Mouse (Mus musculus): Measurements from ENCODE around the gene Plpp3. TPM values are rescaled to one million over a fixed set of nuclear protein-coding genes. Genes with fewer than 3 reads are reported as not detected.
A peak's percentile ranks its signal among the peaks of the same experiment; 100 is the strongest.

The Plpp3 gene
- polyA plus RNA-seq, 1 experiment from 2014 or later = 107 TPM

GRCm38 (mm10) chr4:105187873-105188272, 30.7 kb downstream of the Plpp3 start:
- Histone ChIP-seq H3K27me3 (replicated peaks; ENCODE audit: control insufficient read depth, insufficient read depth, low read length) (no peaks in the 10 kb centered on the region), H3K9me3 (ENCODE audit: control insufficient read depth, low read length) (no peaks in the 10 kb centered on the region), H3K9ac (ENCODE audit: low read depth, low read length) (no peak overlapping the region), H3K4me2 (ENCODE audit: low read depth, low read length) (no peak overlapping the region), H3K4me3 (ENCODE audit: low read depth, low read length) (no peak overlapping the region), H3K4me1 (ENCODE audit: control insufficient read depth, insufficient read depth, low read length) (peaks cover 48% of the 10 kb centered on the region), H3K36me3 (ENCODE audit: control insufficient read depth, insufficient read depth, low read length) (peaks cover 16% of the 10 kb centered on the region), H3K27ac (replicated peaks; ENCODE audit: low read depth, low read length) (no peak overlapping the region)
- DNase-seq (ENCODE audit: low spot score) (no peak), ATAC-seq (ENCODE audit: low read depth) (no peak)
- 83% methylated on average over 7 of the region's 7 CpGs for WGBS

DNA sequence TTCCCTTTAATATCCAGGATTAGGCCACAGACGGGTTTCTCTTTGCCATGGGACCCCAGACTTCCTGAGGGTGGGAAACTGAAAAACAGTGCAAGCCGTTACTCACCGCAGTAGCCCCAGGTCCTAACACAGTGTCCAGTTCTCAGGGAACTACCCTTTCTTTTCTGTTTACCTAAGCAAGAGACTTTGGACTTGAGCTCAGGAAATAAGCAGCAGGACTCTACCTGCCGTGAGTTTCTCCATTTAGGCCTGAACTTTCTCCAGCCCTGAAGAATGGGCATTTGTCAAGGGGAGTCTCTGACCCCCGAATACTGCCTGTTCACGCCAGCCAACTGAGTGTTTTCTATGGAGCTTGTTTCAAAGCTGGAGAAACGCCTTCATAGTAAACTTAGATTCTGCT, 31.7 kb downstream of the Plpp3 start:
- WGBS = 72% methylated on average over 7 of the region's 7 CpGs
- Histone ChIP-seq H3K27ac (replicated peaks; ENCODE audit: low read depth, low read length) (no peak overlapping the region), H3K36me3 (ENCODE audit: control insufficient read depth, insufficient read depth, low read length) (peaks cover 9% of the 10 kb centered on the region; the same call in 1 of the 2 replicates)

GRCm38 (mm10) chr4:105190826-105191225, 33.7 kb downstream of the Plpp3 start:
- Histone ChIP-seq H3K27me3 (replicated peaks; ENCODE audit: control insufficient read depth, insufficient read depth, low read length) (no peaks in the 10 kb centered on the region), H3K36me3 (ENCODE audit: control insufficient read depth, insufficient read depth, low read length) (peaks cover 22% of the 10 kb centered on the region), H3K9ac (ENCODE audit: low read depth, low read length) (no peak overlapping the region), H3K4me1 (ENCODE audit: control insufficient read depth, insufficient read depth, low read length) (peaks cover 41% of the 10 kb centered on the region), H3K9me3 (ENCODE audit: control insufficient read depth, low read length) (no peaks in the 10 kb centered on the region), H3K4me3 (ENCODE audit: low read depth, low read length) (no peak overlapping the region), H3K4me2 (ENCODE audit: low read depth, low read length) (no peak overlapping the region), H3K27ac (replicated peaks; ENCODE audit: low read depth, low read length) (0 out of 2 replicates have a peak overlapping the region, but pooled peaks have one; percentile 1)
- ATAC-seq (ENCODE audit: low read depth) (no peak), DNase-seq (ENCODE audit: low spot score) (no peak)
- WGBS = 62% methylated on average over 4 of the region's 4 CpGs

More for the DNA sequence above, 31.7 kb downstream of the Plpp3 start:
- no peak for DNase-seq (ENCODE audit: low spot score)
- H3K4me3 ChIP-seq (ENCODE audit: low read depth, low read length) = no peak overlapping the region
- H3K9ac ChIP-seq (ENCODE audit: low read depth, low read length) = no peak overlapping the region
- H3K4me1 ChIP-seq (ENCODE audit: control insufficient read depth, insufficient read depth, low read length) = peaks cover 48% of the 10 kb centered on the region
- H3K27me3 ChIP-seq (replicated peaks; ENCODE audit: control insufficient read depth, insufficient read depth, low read length) = no peaks in the 10 kb centered on the region
- no peak overlapping the region for H3K4me2 ChIP-seq (ENCODE audit: low read depth, low read length)
- H3K9me3 ChIP-seq (ENCODE audit: control insufficient read depth, low read length) = no peaks in the 10 kb centered on the region
- ATAC-seq (ENCODE audit: low read depth) = no peak

- ATAC-seq (ENCODE audit: low read depth) = no peak
- Histone ChIP-seq H3K27ac (replicated peaks; ENCODE audit: low read depth, low read length) (0 out of 2 replicates have a peak overlapping the region, but pooled peaks have one; percentile 28), H3K9me3 (ENCODE audit: control insufficient read depth, low read length) (no peaks in the 10 kb centered on the region), H3K4me1 (ENCODE audit: control insufficient read depth, insufficient read depth, low read length) (peaks cover 46% of the 10 kb centered on the region), H3K4me3 (ENCODE audit: low read depth, low read length) (no peak overlapping the region), H3K27me3 (replicated peaks; ENCODE audit: control insufficient read depth, insufficient read depth, low read length) (no peaks in the 10 kb centered on the region), H3K4me2 (ENCODE audit: low read depth, low read length) (no peak overlapping the region), H3K36me3 (ENCODE audit: control insufficient read depth, insufficient read depth, low read length) (peaks cover 29% of the 10 kb centered on the region), H3K9ac (ENCODE audit: low read depth, low read length) (no peak overlapping the region)
- 41% methylated on average over 5 of the region's 5 CpGs for WGBS
- DNase-seq (ENCODE audit: low spot score) = no peak
These were observed 34.4 kb downstream of the Plpp3 start for GRCm38 (mm10) chr4:105191550-105191949.

GRCm38 (mm10) chr4:105192665-105193064, 35.5 kb downstream of the Plpp3 start:
- no peak overlapping the region for H3K9ac ChIP-seq (ENCODE audit: low read depth, low read length)
- DNase-seq (ENCODE audit: low spot score) (no peak), ATAC-seq (ENCODE audit: low read depth) (0 out of 2 replicates have a peak, but pooled peaks have one; percentile 2)
- H3K9me3 ChIP-seq (ENCODE audit: control insufficient read depth, low read length) = no peaks in the 10 kb centered on the region
- H3K4me3 ChIP-seq (ENCODE audit: low read depth, low read length) = no peak overlapping the region
- H3K36me3 ChIP-seq (ENCODE audit: control insufficient read depth, insufficient read depth, low read length) = peaks cover 33% of the 10 kb centered on the region
- 0 out of 2 replicates have a peak overlapping the region, but pooled peaks have one; percentile 28 for H3K27ac ChIP-seq (replicated peaks; ENCODE audit: low read depth, low read length)
- H3K27me3 ChIP-seq (replicated peaks; ENCODE audit: control insufficient read depth, insufficient read depth, low read length) = no peaks in the 10 kb centered on the region
- H3K4me2 ChIP-seq (ENCODE audit: low read depth, low read length) = no peak overlapping the region
- H3K4me1 ChIP-seq (ENCODE audit: control insufficient read depth, insufficient read depth, low read length) = peaks cover 43% of the 10 kb centered on the region
- WGBS = 17% methylated on average over 5 of the region's 5 CpGs

- no peak overlapping the region for H3K27ac ChIP-seq (replicated peaks; ENCODE audit: low read depth, low read length)
These were observed 38.1 kb downstream of the Plpp3 start for GRCm38 (mm10) chr4:105195256-105195655.

GRCm38 (mm10) chr4:105196099-105196498, 39.0 kb downstream of the Plpp3 start:
- H3K27me3 ChIP-seq (replicated peaks; ENCODE audit: control insufficient read depth, insufficient read depth, low read length) = no peaks in the 10 kb centered on the region
- ATAC-seq (ENCODE audit: low read depth) (no peak), DNase-seq (ENCODE audit: low spot score) (no peak)
- no peak overlapping the region for H3K27ac ChIP-seq (replicated peaks; ENCODE audit: low read depth, low read length)
- H3K4me1 ChIP-seq (ENCODE audit: control insufficient read depth, insufficient read depth, low read length) = peaks cover 37% of the 10 kb centered on the region
- peaks cover 49% of the 10 kb centered on the region for H3K36me3 ChIP-seq (ENCODE audit: control insufficient read depth, insufficient read depth, low read length)
- 85% methylated on average over 9 of the region's 9 CpGs for WGBS
- no peak overlapping the region for H3K9ac ChIP-seq (ENCODE audit: low read depth, low read length)
- H3K4me3 ChIP-seq (ENCODE audit: low read depth, low read length) = no peak overlapping the region
- H3K4me2 ChIP-seq (ENCODE audit: low read depth, low read length) = no peak overlapping the region
- no peaks in the 10 kb centered on the region for H3K9me3 ChIP-seq (ENCODE audit: control insufficient read depth, low read length)

More at GRCm38 (mm10) chr4:105195256-105195655, 38.1 kb downstream of the Plpp3 start:
- ATAC-seq (ENCODE audit: low read depth) (no peak), DNase-seq (ENCODE audit: low spot score) (no peak)
- H3K4me3 ChIP-seq (ENCODE audit: low read depth, low read length) = no peak overlapping the region
- no peaks in the 10 kb centered on the region for H3K27me3 ChIP-seq (replicated peaks; ENCODE audit: control insufficient read depth, insufficient read depth, low read length)
- H3K9ac ChIP-seq (ENCODE audit: low read depth, low read length) = no peak overlapping the region
- 79% methylated on average over 9 of the region's 9 CpGs for WGBS
- peaks cover 47% of the 10 kb centered on the region for H3K36me3 ChIP-seq (ENCODE audit: control insufficient read depth, insufficient read depth, low read length)
- no peak overlapping the region for H3K4me2 ChIP-seq (ENCODE audit: low read depth, low read length)
- H3K9me3 ChIP-seq (ENCODE audit: control insufficient read depth, low read length) = no peaks in the 10 kb centered on the region
- H3K4me1 ChIP-seq (ENCODE audit: control insufficient read depth, insufficient read depth, low read length) = peaks cover 37% of the 10 kb centered on the region

DNA sequence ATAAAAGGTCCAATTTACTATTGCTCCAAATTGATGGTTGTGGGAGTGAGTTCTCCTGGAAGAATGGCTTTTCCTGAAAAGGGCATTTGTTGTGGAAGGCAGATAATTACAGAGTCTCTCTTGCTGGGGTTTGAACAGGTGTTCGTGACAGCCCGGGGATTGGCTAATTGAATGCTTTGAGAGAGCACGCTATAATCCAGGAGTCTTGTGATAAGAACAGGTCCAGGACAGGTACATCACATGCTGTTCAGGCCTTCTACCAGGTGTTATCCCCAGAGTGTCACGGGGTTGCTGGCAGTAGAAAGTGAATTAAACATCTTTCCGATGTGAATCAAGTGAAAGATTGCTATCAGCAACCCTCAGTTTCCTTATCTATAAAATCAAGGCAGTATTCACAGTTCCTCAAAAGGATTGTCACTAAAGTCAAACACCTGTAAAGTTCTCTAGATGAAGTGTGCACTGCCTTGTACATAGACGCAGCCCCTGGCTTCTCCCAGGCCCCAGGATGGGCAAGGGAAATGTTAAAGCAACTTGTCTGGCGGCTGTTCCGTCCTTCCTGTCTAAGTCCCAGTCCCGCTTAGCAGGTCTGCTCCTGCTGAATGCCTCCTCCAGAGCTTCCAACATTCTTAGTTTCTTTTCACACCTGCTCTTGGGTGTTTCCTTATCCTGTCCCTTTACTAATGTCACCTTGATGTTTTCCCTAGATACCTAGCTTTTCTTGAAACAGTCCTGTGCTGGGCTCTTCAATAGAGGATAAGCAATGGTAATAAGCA, 40.0 kb downstream of the Plpp3 start:
- ATAC-seq (ENCODE audit: low read depth) (no peak), DNase-seq (ENCODE audit: low spot score) (peak; percentile 40)
- Histone ChIP-seq H3K4me1 (ENCODE audit: control insufficient read depth, insufficient read depth, low read length) (peaks cover 34% of the 10 kb centered on the region), H3K27me3 (replicated peaks; ENCODE audit: control insufficient read depth, insufficient read depth, low read length) (no peaks in the 10 kb centered on the region), H3K27ac (replicated peaks; ENCODE audit: low read depth, low read length) (no peak overlapping the region), H3K36me3 (ENCODE audit: control insufficient read depth, insufficient read depth, low read length) (peaks cover 51% of the 10 kb centered on the region), H3K9ac (ENCODE audit: low read depth, low read length) (no peak overlapping the region), H3K4me2 (ENCODE audit: low read depth, low read length) (no peak overlapping the region), H3K4me3 (ENCODE audit: low read depth, low read length) (no peak overlapping the region), H3K9me3 (ENCODE audit: control insufficient read depth, low read length) (no peaks in the 10 kb centered on the region)
- WGBS = 69% methylated on average over 9 of the region's 9 CpGs

DNA sequence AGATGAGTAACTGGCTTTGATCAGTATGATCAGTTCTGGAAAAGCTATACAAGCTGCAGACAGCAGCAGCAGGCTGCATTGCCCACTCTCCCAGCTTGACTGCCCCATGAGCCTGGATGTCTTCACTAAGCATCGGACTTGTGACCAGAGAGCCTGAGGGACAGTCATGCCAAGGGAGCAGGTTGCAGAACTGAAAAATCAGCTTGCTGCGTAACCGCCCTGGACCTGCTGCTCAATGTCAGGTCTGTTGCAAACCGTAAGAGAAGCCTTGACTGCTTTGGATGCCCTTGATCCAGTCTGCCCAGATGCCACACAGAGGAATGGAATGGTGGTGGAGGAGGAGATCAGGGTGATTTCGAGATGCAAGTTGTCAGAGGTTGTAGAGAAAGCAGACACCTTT, 41.5 kb downstream of the Plpp3 start:
- DNase-seq (ENCODE audit: low spot score) = no peak
- Histone ChIP-seq H3K4me3 (ENCODE audit: low read depth, low read length) (no peak overlapping the region), H3K27me3 (replicated peaks; ENCODE audit: control insufficient read depth, insufficient read depth, low read length) (no peaks in the 10 kb centered on the region), H3K9ac (ENCODE audit: low read depth, low read length) (no peak overlapping the region), H3K27ac (replicated peaks; ENCODE audit: low read depth, low read length) (no peak overlapping the region), H3K4me2 (ENCODE audit: low read depth, low read length) (no peak overlapping the region), H3K36me3 (ENCODE audit: control insufficient read depth, insufficient read depth, low read length) (peaks cover 51% of the 10 kb centered on the region), H3K9me3 (ENCODE audit: control insufficient read depth, low read length) (no peaks in the 10 kb centered on the region), H3K4me1 (ENCODE audit: control insufficient read depth, insufficient read depth, low read length) (peaks cover 38% of the 10 kb centered on the region)
- 87% methylated on average over 5 of the region's 5 CpGs for WGBS
- no peak for ATAC-seq (ENCODE audit: low read depth)

Data from embryonic facial prominence, embryonic 14.5 days (tissue).